Mouse (Mus musculus) heart, embryonic 16.5 days (tissue): ENCODE results near the gene Ccr6. TPM values are rescaled to one million over a fixed set of nuclear protein-coding genes. Genes with fewer than 3 reads are reported as not detected.

Source experiments
- ATAC-seq: fragments of 200-750 bp; cut with Nextera tagmentation; replicated peaks from 2 replicates; pipeline ENCODE4 v1.8.0; 2017; ENCODE audit warnings: moderate number of reproducible peaks; ENCODE audit not compliant: insufficient read depth, low FRiP score; ENCODE audit errors: extremely low read depth
- H3K27ac ChIP-seq: fragments of 300-500 bp; sonication (generic); 2 replicates; pipeline ENCODE4 v1.5.1; 2014; ENCODE audit warnings: mild to moderate bottlenecking, low read length, control low read depth, moderate library complexity
- H3K27me3 ChIP-seq: fragments of 300-500 bp; sonication (generic); 2 replicates; pipeline ENCODE4 v1.6.1; 2014; ENCODE audit warnings: low read length, mixed read lengths; ENCODE audit not compliant: control insufficient read depth, insufficient read depth
- H3K36me3 ChIP-seq: fragments of 300-500 bp; sonication (generic); 2 replicates; pipeline ENCODE4 v1.6.1; 2014; ENCODE audit not compliant: control insufficient read depth, insufficient read depth
- H3K4me1 ChIP-seq: fragments of 300-500 bp; sonication (generic); 2 replicates; pipeline ENCODE4 v1.6.1; 2014; ENCODE audit warnings: low read length, mixed read lengths; ENCODE audit not compliant: control insufficient read depth, insufficient read depth
- H3K4me2 ChIP-seq: fragments of 300-500 bp; sonication (generic); 2 replicates; pipeline ENCODE4 v1.6.1; 2014; ENCODE audit warnings: low read depth, mild to moderate bottlenecking, control low read depth, low read length
- H3K4me3 ChIP-seq: fragments of 300-500 bp; sonication (generic); 2 replicates; pipeline ENCODE4 v1.5.1; 2014; ENCODE audit warnings: mild to moderate bottlenecking, control low read depth, low read length
- H3K9ac ChIP-seq: fragments of 300-500 bp; sonication (generic); 2 replicates; pipeline ENCODE4 v1.6.1; 2014; ENCODE audit warnings: low read length, control low read depth
- H3K9me3 ChIP-seq: fragments of 300-500 bp; sonication (generic); replicated peaks from 2 replicates; pipeline ENCODE4 v1.6.1; 2016; ENCODE audit warnings: low read length; ENCODE audit not compliant: control insufficient read depth
- WGBS: fragments of 180-500 bp; shearing (Covaris S2); extraction: QIAGEN DNeasy Blood & Tissue Kit; methylation state at CpG from one replicate; pipeline ENCODE4 v1.1.7; 2014; 5-methylcytosine and 5-hydroxymethylcytosine counted together
- polyA plus RNA-seq: library from polyadenylated mRNA; unstranded; fragments of >200 nt; fragmentation: Nextera tagmentation; extraction: Ambion mirVana; gene quantifications from 2 replicates; pipeline ENCODE4 v1.2.1, GENCODE M21; 2015

The Ccr6 gene
- polyA plus RNA-seq, 1 experiment from 2014 or later: 0.64 TPM

GRCm38 (mm10) chr17:8225746-8226145 lies 10.1 kb upstream of the Ccr6 start:
- H3K4me3 ChIP-seq: no peak overlapping the region
- H3K9ac ChIP-seq: no peak overlapping the region
- ATAC-seq: no peak
- no peak overlapping the region for H3K27ac ChIP-seq
- no peaks in the 10 kb centered on the region for H3K9me3 ChIP-seq
- no peaks in the 10 kb centered on the region for H3K27me3 ChIP-seq
- no peak overlapping the region for H3K4me2 ChIP-seq
- H3K4me1 ChIP-seq: no peaks in the 10 kb centered on the region
- H3K36me3 ChIP-seq: no peaks in the 10 kb centered on the region
- 72% methylated on average over 4 of the region's 4 CpGs for WGBS

- no peak for ATAC-seq
- H3K4me1 ChIP-seq: no peaks in the 10 kb centered on the region
- H3K4me2 ChIP-seq: no peak overlapping the region
- H3K36me3 ChIP-seq: no peaks in the 10 kb centered on the region
- H3K9me3 ChIP-seq: no peaks in the 10 kb centered on the region
- H3K27me3 ChIP-seq: no peaks in the 10 kb centered on the region
- no peak overlapping the region for H3K27ac ChIP-seq
- 44% methylated on average over 9 of the region's 9 CpGs for WGBS
- no peak overlapping the region for H3K9ac ChIP-seq
- no peak overlapping the region for H3K4me3 ChIP-seq
Observed at GRCm38 (mm10) chr17:8228622-8229021, 7.2 kb upstream of the Ccr6 start.

GRCm38 (mm10) chr17:8229607-8230006 lies 6.2 kb upstream of the Ccr6 start:
- no peak overlapping the region for H3K27ac ChIP-seq
- no peak for ATAC-seq
- H3K9me3 ChIP-seq: no peaks in the 10 kb centered on the region
- H3K27me3 ChIP-seq: no peaks in the 10 kb centered on the region
- no peaks in the 10 kb centered on the region for H3K36me3 ChIP-seq
- H3K4me1 ChIP-seq: no peaks in the 10 kb centered on the region
- H3K4me3 ChIP-seq: no peak overlapping the region
- 85% methylated on average over 3 of the region's 3 CpGs for WGBS
- H3K9ac ChIP-seq: no peak overlapping the region
- H3K4me2 ChIP-seq: no peak overlapping the region

GRCm38 (mm10) chr17:8232089-8232488 lies 3.8 kb upstream of the Ccr6 start:
- Histone ChIP-seq H3K27me3 (no peaks in the 10 kb centered on the region), H3K9me3 (no peaks in the 10 kb centered on the region), H3K27ac (no peak overlapping the region), H3K4me2 (no peak overlapping the region), H3K36me3 (no peaks in the 10 kb centered on the region), H3K4me3 (no peak overlapping the region), H3K9ac (no peak overlapping the region), H3K4me1 (no peaks in the 10 kb centered on the region)
- WGBS: 34% methylated on average over 5 of the region's 5 CpGs
- ATAC-seq: no peak

GRCm38 (mm10) chr17:8233618-8234214 lies 2.1 kb upstream of the Ccr6 start:
- Histone ChIP-seq H3K27ac (no peak overlapping the region), H3K4me2 (no peak overlapping the region), H3K4me3 (no peak overlapping the region), H3K9ac (no peak overlapping the region), H3K9me3 (no peaks in the 10 kb centered on the region), H3K27me3 (peaks cover 3% of the 10 kb centered on the region; the same call in 1 of the 2 replicates), H3K4me1 (no peaks in the 10 kb centered on the region), H3K36me3 (no peaks in the 10 kb centered on the region)
- 60% methylated on average over 15 of the region's 15 CpGs for WGBS
- ATAC-seq: no peak

- Histone ChIP-seq H3K4me2 (no peak overlapping the region), H3K4me1 (no peaks in the 10 kb centered on the region), H3K9ac (no peak overlapping the region), H3K36me3 (no peaks in the 10 kb centered on the region), H3K9me3 (no peaks in the 10 kb centered on the region), H3K27me3 (peaks cover 3% of the 10 kb centered on the region; the same call in 1 of the 2 replicates), H3K27ac (no peak overlapping the region), H3K4me3 (no peak overlapping the region)
- 78% methylated on average over 4 of the region's 4 CpGs for WGBS
- ATAC-seq: no peak
Observed at GRCm38 (mm10) chr17:8234537-8234936, 1.3 kb upstream of the Ccr6 start.

- H3K36me3 ChIP-seq: no peaks in the 10 kb centered on the region
- no peak overlapping the region for H3K27ac ChIP-seq
- H3K4me2 ChIP-seq: no peak overlapping the region
- no peak overlapping the region for H3K9ac ChIP-seq
- no peak for ATAC-seq
- H3K4me3 ChIP-seq: no peak overlapping the region
- 63% methylated on average over 15 of the region's 15 CpGs for WGBS
- H3K4me1 ChIP-seq: no peaks in the 10 kb centered on the region
- H3K27me3 ChIP-seq: peaks cover 3% of the 10 kb centered on the region; the same call in 1 of the 2 replicates
- H3K9me3 ChIP-seq: no peaks in the 10 kb centered on the region
Observed at GRCm38 (mm10) chr17:8238012-8238710, 2.3 kb downstream of the Ccr6 start.

GRCm38 (mm10) chr17:8239561-8239960 lies 3.7 kb downstream of the Ccr6 start:
- ATAC-seq: no peak
- Histone ChIP-seq H3K27me3 (peaks cover 9% of the 10 kb centered on the region), H3K4me2 (no peak overlapping the region), H3K36me3 (no peaks in the 10 kb centered on the region), H3K9me3 (no peaks in the 10 kb centered on the region), H3K4me1 (no peaks in the 10 kb centered on the region), H3K9ac (no peak overlapping the region), H3K27ac (no peak overlapping the region), H3K4me3 (no peak overlapping the region)
- WGBS: 78% methylated on average over 3 of the region's 3 CpGs

GRCm38 (mm10) chr17:8240517-8240916 lies 4.7 kb downstream of the Ccr6 start:
- no peak overlapping the region for H3K4me3 ChIP-seq
- H3K4me2 ChIP-seq: no peak overlapping the region
- no peak for ATAC-seq
- no peak overlapping the region for H3K9ac ChIP-seq
- no peaks in the 10 kb centered on the region for H3K36me3 ChIP-seq
- no peak overlapping the region for H3K27ac ChIP-seq
- peaks cover 9% of the 10 kb centered on the region for H3K27me3 ChIP-seq
- 58% methylated on average over 4 of the region's 4 CpGs for WGBS
- H3K4me1 ChIP-seq: no peaks in the 10 kb centered on the region
- no peaks in the 10 kb centered on the region for H3K9me3 ChIP-seq
